Mouse (Mus musculus) heart, embryonic 16.5 days (tissue): ENCODE measurements around the gene Olfr1053. TPM values are rescaled to one million over a fixed set of nuclear protein-coding genes. Genes with fewer than 3 reads are reported as not detected.
"Not testable (repeated sequence)": the region's sequence is repeated elsewhere in the genome, so short reads cannot be mapped to it uniquely, and the experiment has no call there.

ENCODE experiments used
- ATAC-seq: fragments of 200-750 bp; cut with Nextera tagmentation; replicated peaks from 2 replicates; pipeline ENCODE4 v1.8.0; 2017; ENCODE audit warnings: moderate number of reproducible peaks; ENCODE audit not compliant: insufficient read depth, low FRiP score; ENCODE audit errors: extremely low read depth
- H3K27ac ChIP-seq: fragments of 300-500 bp; sonication (generic); 2 replicates; pipeline ENCODE4 v1.5.1; 2014; ENCODE audit warnings: mild to moderate bottlenecking, low read length, control low read depth, moderate library complexity
- H3K27me3 ChIP-seq: fragments of 300-500 bp; sonication (generic); 2 replicates; pipeline ENCODE4 v1.6.1; 2014; ENCODE audit warnings: low read length, mixed read lengths; ENCODE audit not compliant: control insufficient read depth, insufficient read depth
- H3K36me3 ChIP-seq: fragments of 300-500 bp; sonication (generic); 2 replicates; pipeline ENCODE4 v1.6.1; 2014; ENCODE audit not compliant: control insufficient read depth, insufficient read depth
- H3K4me1 ChIP-seq: fragments of 300-500 bp; sonication (generic); 2 replicates; pipeline ENCODE4 v1.6.1; 2014; ENCODE audit warnings: low read length, mixed read lengths; ENCODE audit not compliant: control insufficient read depth, insufficient read depth
- H3K4me2 ChIP-seq: fragments of 300-500 bp; sonication (generic); 2 replicates; pipeline ENCODE4 v1.6.1; 2014; ENCODE audit warnings: low read depth, mild to moderate bottlenecking, control low read depth, low read length
- H3K4me3 ChIP-seq: fragments of 300-500 bp; sonication (generic); 2 replicates; pipeline ENCODE4 v1.5.1; 2014; ENCODE audit warnings: mild to moderate bottlenecking, control low read depth, low read length
- H3K9ac ChIP-seq: fragments of 300-500 bp; sonication (generic); 2 replicates; pipeline ENCODE4 v1.6.1; 2014; ENCODE audit warnings: low read length, control low read depth
- H3K9me3 ChIP-seq: fragments of 300-500 bp; sonication (generic); replicated peaks from 2 replicates; pipeline ENCODE4 v1.6.1; 2016; ENCODE audit warnings: low read length; ENCODE audit not compliant: control insufficient read depth
- WGBS: fragments of 180-500 bp; shearing (Covaris S2); extraction: QIAGEN DNeasy Blood & Tissue Kit; methylation state at CpG from one replicate; pipeline ENCODE4 v1.1.7; 2014; 5-methylcytosine and 5-hydroxymethylcytosine counted together
- polyA plus RNA-seq: library from polyadenylated mRNA; unstranded; fragments of >200 nt; fragmentation: Nextera tagmentation; extraction: Ambion mirVana; gene quantifications from 2 replicates; pipeline ENCODE4 v1.2.1, GENCODE M21; 2015

Olfr1053 gene
- polyA plus RNA-seq = not detected in 2 replicates

GRCm38 (mm10) chr2:86315184-86315583, at the start of gene Olfr1053:
Olfr1053 (minus strand) TSS chr2:86315284.
- Histone ChIP-seq H3K9ac (no peak within 1 kb of the TSS), H3K4me3 (no peak within 1 kb of the TSS), H3K27ac (no peak within 1 kb of the TSS), H3K36me3 (no peaks in the 10 kb centered on the region), H3K4me2 (no peak within 1 kb of the TSS), H3K27me3 (no peaks in the 10 kb centered on the region), H3K4me1 (no peaks in the 10 kb centered on the region), H3K9me3 (no peaks in the 10 kb centered on the region)
- 46% methylated on average over 3 of the region's 3 CpGs for WGBS
- no peak for ATAC-seq

DNA sequence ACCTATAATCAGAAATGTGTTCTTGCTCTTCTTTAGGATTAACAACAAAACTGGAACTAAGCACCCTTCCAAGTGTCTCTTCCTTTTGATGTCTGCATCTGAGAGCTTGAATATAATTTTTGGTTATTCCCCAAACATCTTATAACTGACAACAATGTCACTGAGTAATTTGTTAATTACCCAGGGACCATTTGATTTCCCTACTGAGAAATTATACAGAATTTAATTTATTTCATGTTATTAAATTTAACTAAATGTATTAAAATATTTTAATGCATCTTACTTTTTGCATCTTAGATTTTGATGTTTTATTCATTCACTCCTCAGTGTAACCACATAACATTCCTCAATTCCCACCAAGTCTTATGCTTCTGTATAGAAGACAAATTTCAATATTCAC, 47.3 kb upstream of the Olfr1053 start, which contains the start of gene Olfr1056:
Olfr1056 (minus strand) TSS at position 101 of the 400 bp plus-strand sequence.
- Histone ChIP-seq H3K4me2 (no peak within 1 kb of the TSS), H3K9ac (no peak within 1 kb of the TSS), H3K4me3 (no peak within 1 kb of the TSS), H3K9me3 (no peaks in the 10 kb centered on the region), H3K36me3 (no peaks in the 10 kb centered on the region), H3K27me3 (no peaks in the 10 kb centered on the region), H3K27ac (no peak within 1 kb of the TSS), H3K4me1 (no peaks in the 10 kb centered on the region)
- no peak for ATAC-seq

- 82% methylated on average over 1 of the region's 1 CpGs for WGBS
- H3K9me3 ChIP-seq, H3K27me3 ChIP-seq, H3K4me2 ChIP-seq, H3K4me1 ChIP-seq, H3K4me3 ChIP-seq, H3K36me3 ChIP-seq, H3K9ac ChIP-seq, ATAC-seq, H3K27ac ChIP-seq: not testable (repeated sequence)
Observed at GRCm38 (mm10) chr2:86351751-86352150, 36.7 kb upstream of the Olfr1053 start.

DNA sequence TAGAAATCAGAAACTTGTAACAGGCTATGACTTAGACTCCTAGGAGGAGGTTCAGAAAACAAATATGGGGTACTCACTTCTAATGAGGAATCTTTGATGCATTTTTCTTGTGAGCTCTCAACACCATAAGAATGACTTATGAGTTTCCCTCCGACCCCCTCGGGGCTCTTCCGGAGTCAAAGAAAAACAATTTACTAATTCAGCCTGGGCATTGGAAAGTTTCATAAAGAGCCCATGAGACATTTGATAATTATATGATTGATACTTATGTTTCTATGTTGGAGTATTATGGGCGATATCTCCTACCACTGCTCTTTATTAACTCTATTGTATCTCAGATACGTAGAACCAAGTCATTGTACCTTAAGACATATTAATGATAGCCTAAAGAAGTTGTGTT, 35.1 kb upstream of the Olfr1053 start, which contains the start of gene Olfr1055:
Olfr1055 (minus strand) TSS at position 101 of the 400 bp plus-strand sequence.
- Histone ChIP-seq H3K4me1 (no peaks in the 10 kb centered on the region), H3K27ac (no peak within 1 kb of the TSS), H3K4me3 (no peak within 1 kb of the TSS), H3K27me3 (no peaks in the 10 kb centered on the region), H3K9ac (no peak within 1 kb of the TSS), H3K4me2 (no peak within 1 kb of the TSS), H3K9me3 (no peaks in the 10 kb centered on the region), H3K36me3 (no peaks in the 10 kb centered on the region)
- ATAC-seq = no peak
- WGBS = 86% methylated on average over 5 of the region's 5 CpGs

GRCm38 (mm10) chr2:86335333-86335732, 20.2 kb upstream of the Olfr1053 start, which contains the start of gene Olfr1054:
Olfr1054 (minus strand) TSS chr2:86335433.
- Histone ChIP-seq H3K4me1 (no peaks in the 10 kb centered on the region), H3K9me3 (no peaks in the 10 kb centered on the region), H3K9ac (no peak within 1 kb of the TSS), H3K36me3 (no peaks in the 10 kb centered on the region), H3K4me2 (no peak within 1 kb of the TSS), H3K27me3 (no peaks in the 10 kb centered on the region), H3K27ac (no peak within 1 kb of the TSS), H3K4me3 (no peak within 1 kb of the TSS)
- WGBS = 85% methylated on average over 3 of the region's 3 CpGs
- ATAC-seq = no peak

GRCm38 (mm10) chr2:86292155-86292554, 22.9 kb downstream of the Olfr1053 start, which contains the start of gene Olfr1052:
Olfr1052 (plus strand) TSS chr2:86292455.
- H3K4me2 ChIP-seq = no peak within 1 kb of the TSS
- H3K9ac ChIP-seq = no peak within 1 kb of the TSS
- no peak within 1 kb of the TSS for H3K4me3 ChIP-seq
- ATAC-seq = no peak
- no peaks in the 10 kb centered on the region for H3K36me3 ChIP-seq
- no peaks in the 10 kb centered on the region for H3K9me3 ChIP-seq
- H3K4me1 ChIP-seq = no peaks in the 10 kb centered on the region
- no peak within 1 kb of the TSS for H3K27ac ChIP-seq
- no peaks in the 10 kb centered on the region for H3K27me3 ChIP-seq

DNA sequence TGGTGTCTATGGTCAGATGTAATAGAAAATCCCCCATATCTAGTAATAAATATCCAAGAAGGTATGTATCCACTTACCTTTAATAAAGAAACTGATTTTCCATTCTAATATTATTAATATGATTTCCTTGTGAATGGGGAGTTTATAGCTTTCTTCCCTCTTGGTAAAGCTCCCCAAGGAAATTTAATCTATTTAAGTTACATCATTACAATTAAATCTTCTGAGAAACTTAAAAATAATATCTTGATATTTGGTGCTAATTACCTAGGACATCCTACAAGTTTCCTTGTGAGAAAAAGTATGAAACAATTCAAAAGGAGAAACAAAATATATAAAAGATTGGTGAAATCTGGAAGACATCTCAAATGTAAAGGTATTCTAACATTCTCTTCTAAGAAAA, 36.1 kb downstream of the Olfr1053 start, which contains the start of gene Olfr1051:
Olfr1051 (minus strand) TSS at position 101 of the 400 bp plus-strand sequence.
- not testable (repeated sequence) for H3K36me3 ChIP-seq, H3K4me2 ChIP-seq, H3K27me3 ChIP-seq, H3K4me1 ChIP-seq, H3K4me3 ChIP-seq, H3K9me3 ChIP-seq, H3K9ac ChIP-seq, H3K27ac ChIP-seq, ATAC-seq

Other genes with a start within 250 kb of the Olfr1053 start
- gene Olfr1036, start 241.3 kb downstream of the Olfr1053 start, polyA plus RNA-seq = not detected in 2 replicates
- gene Olfr1037, start 227.9 kb downstream of the Olfr1053 start, polyA plus RNA-seq = not detected in 2 replicates
- not detected in 2 replicates for gene Olfr1039, start 179.4 kb downstream of the Olfr1053 start, polyA plus RNA-seq
- not detected in 2 replicates for gene Olfr1040, start 168.6 kb downstream of the Olfr1053 start, polyA plus RNA-seq
- not detected in 2 replicates for gene Olfr1042, start 153.4 kb downstream of the Olfr1053 start, polyA plus RNA-seq
- not detected in 2 replicates for gene Olfr1043, start 147.8 kb downstream of the Olfr1053 start, polyA plus RNA-seq
- gene Olfr1044, start 137.5 kb downstream of the Olfr1053 start, polyA plus RNA-seq = not detected in 2 replicates
- gene Olfr52, start 129.6 kb downstream of the Olfr1053 start, polyA plus RNA-seq = not detected in 2 replicates
- gene Olfr1045, start 112.3 kb downstream of the Olfr1053 start, polyA plus RNA-seq = not detected in 2 replicates
- not detected in 2 replicates for gene Olfr1046, start 96.0 kb downstream of the Olfr1053 start, polyA plus RNA-seq
- gene Olfr1047, start 83.9 kb downstream of the Olfr1053 start, polyA plus RNA-seq = not detected in 2 replicates
- not detected in 2 replicates for gene Olfr1048, start 75.0 kb downstream of the Olfr1053 start, polyA plus RNA-seq
- gene Olfr1049, start 57.0 kb downstream of the Olfr1053 start, polyA plus RNA-seq = not detected in 2 replicates
- gene Olfr1051, start 36.2 kb downstream of the Olfr1053 start, polyA plus RNA-seq = not detected in 2 replicates
- gene Olfr1052, start 22.8 kb downstream of the Olfr1053 start, polyA plus RNA-seq = not detected in 2 replicates
- gene Olfr1054, start 20.1 kb upstream of the Olfr1053 start, polyA plus RNA-seq = not detected in 2 replicates
- not detected in 2 replicates for gene Olfr1055, start 35.0 kb upstream of the Olfr1053 start, polyA plus RNA-seq
- gene Olfr1056, start 47.2 kb upstream of the Olfr1053 start, polyA plus RNA-seq = not detected in 2 replicates
- not detected in 2 replicates for gene Olfr1057, start 63.1 kb upstream of the Olfr1053 start, polyA plus RNA-seq
- gene Olfr1058, start 73.3 kb upstream of the Olfr1053 start, polyA plus RNA-seq = not detected in 2 replicates
- not detected in 2 replicates for gene Olfr1061, start 98.8 kb upstream of the Olfr1053 start, polyA plus RNA-seq
- gene Olfr1062, start 111.5 kb upstream of the Olfr1053 start, polyA plus RNA-seq = not detected in 2 replicates
- gene Olfr1065, start 135.3 kb upstream of the Olfr1053 start, polyA plus RNA-seq = not detected in 2 replicates
- not detected in 2 replicates for gene Olfr1066, start 141.0 kb upstream of the Olfr1053 start, polyA plus RNA-seq
- not detected in 2 replicates for gene Olfr228, start 172.1 kb upstream of the Olfr1053 start, polyA plus RNA-seq
- gene Olfr1076, start 193.2 kb upstream of the Olfr1053 start, polyA plus RNA-seq = not detected in 2 replicates
- gene Olfr1079, start 227.2 kb upstream of the Olfr1053 start, polyA plus RNA-seq = not detected in 2 replicates
- gene Olfr1080, start 243.0 kb upstream of the Olfr1053 start, polyA plus RNA-seq = not detected in 2 replicates